Mouse (Mus musculus) hindbrain, embryonic 16.5 days (tissue): ENCODE measurements around the gene Krt7. TPM values are rescaled to one million over a fixed set of nuclear protein-coding genes. Genes with fewer than 3 reads are reported as not detected.

Experiments used
- ATAC-seq: fragments of 200-750 bp; cut with Nextera tagmentation; 2 replicates; pipeline ENCODE4 v1.8.0; 2017; ENCODE audit warnings: moderate TSS enrichment, moderate library complexity
- H3K27ac ChIP-seq: fragments of 300-500 bp; sonication (generic); 2 replicates; pipeline ENCODE4 v1.5.1; 2014; ENCODE audit warnings: low read depth, mild to moderate bottlenecking, control low read depth, low read length, moderate library complexity
- H3K27me3 ChIP-seq: fragments of 300-500 bp; sonication (generic); replicated peaks from 2 replicates; pipeline ENCODE4 v1.6.1; 2014; ENCODE audit warnings: low read length; ENCODE audit not compliant: control insufficient read depth, insufficient read depth
- H3K36me3 ChIP-seq: fragments of 300-500 bp; sonication (generic); 2 replicates; pipeline ENCODE4 v1.6.1; 2014; ENCODE audit warnings: mild to moderate bottlenecking, low read length, moderate library complexity, mixed read lengths; ENCODE audit not compliant: control insufficient read depth, insufficient read depth
- H3K4me1 ChIP-seq: fragments of 300-500 bp; sonication (generic); 2 replicates; pipeline ENCODE4 v1.6.1; 2014; ENCODE audit warnings: low read depth, low read length; ENCODE audit not compliant: control insufficient read depth, insufficient read depth
- H3K4me2 ChIP-seq: fragments of 300-500 bp; sonication (generic); 2 replicates; pipeline ENCODE4 v1.6.1; 2014; ENCODE audit warnings: mild to moderate bottlenecking, low read length, control low read depth, moderate library complexity
- H3K4me3 ChIP-seq: fragments of 300-500 bp; sonication (generic); 2 replicates; pipeline ENCODE4 v1.5.1; 2014; ENCODE audit warnings: mild to moderate bottlenecking, low read length, control low read depth, moderate library complexity
- H3K9ac ChIP-seq: fragments of 300-500 bp; sonication (generic); 2 replicates; pipeline ENCODE4 v1.6.1; 2014; ENCODE audit warnings: low read depth, mild to moderate bottlenecking, control low read depth, low read length, moderate library complexity
- H3K9me3 ChIP-seq: fragments of 300-500 bp; sonication (generic); 2 replicates; pipeline ENCODE4 v1.6.1; 2014; ENCODE audit warnings: mild to moderate bottlenecking, low read length, moderate library complexity; ENCODE audit not compliant: control insufficient read depth
- WGBS: fragments of 180-500 bp; shearing (Covaris S2); extraction: QIAGEN DNeasy Blood & Tissue Kit; methylation state at CpG from one replicate; pipeline ENCODE4 v1.1.7; 2014; 5-methylcytosine and 5-hydroxymethylcytosine counted together
- polyA plus RNA-seq: library from polyadenylated mRNA; unstranded; fragments of >200 nt; fragmentation: Nextera tagmentation; extraction: Ambion mirVana; gene quantifications from 2 replicates; pipeline ENCODE4 v1.2.1, GENCODE M21; 2015

Gene Krt7
- polyA plus RNA-seq, 1 experiment from 2014 or later = 1.3 TPM

DNA sequence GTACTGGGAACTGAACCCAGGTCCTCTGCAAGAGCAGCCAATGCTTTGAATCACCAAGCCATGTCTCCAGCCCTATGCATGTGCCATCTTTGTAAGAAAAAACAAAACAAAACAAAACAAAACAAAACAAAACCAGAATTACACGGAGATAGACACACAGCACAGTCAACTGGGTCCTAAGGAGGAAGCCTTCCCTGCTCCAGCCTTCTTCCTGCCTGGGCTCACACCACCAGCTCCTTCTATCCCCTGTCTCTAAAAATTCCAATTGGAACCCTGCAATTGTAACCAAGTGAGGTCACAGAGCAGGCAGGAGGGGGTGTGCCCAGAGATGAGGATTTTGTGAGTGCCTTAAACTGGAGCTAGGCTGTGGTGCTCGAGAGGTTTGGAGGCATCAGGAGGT lies 36.6 kb downstream of the Krt7 start, which contains the start of gene Krt88:
TSS of gene Krt88 (plus strand) at position 301 of the 400 bp plus-strand sequence.
- no peak within 1 kb of the TSS for H3K4me3 ChIP-seq
- WGBS = 77% methylated on average over 2 of the region's 2 CpGs
- H3K4me1 ChIP-seq = no peaks in the 10 kb centered on the region
- H3K9ac ChIP-seq = no peak within 1 kb of the TSS
- no peaks in the 10 kb centered on the region for H3K27me3 ChIP-seq
- H3K27ac ChIP-seq = no peak within 1 kb of the TSS
- H3K9me3 ChIP-seq = no peaks in the 10 kb centered on the region
- no peak within 1 kb of the TSS for H3K4me2 ChIP-seq
- no peak for ATAC-seq
- no peaks in the 10 kb centered on the region for H3K36me3 ChIP-seq

GRCm38 (mm10) chr15:101453093-101453736 lies 42.4 kb downstream of the Krt7 start:
- no peaks in the 10 kb centered on the region for H3K27me3 ChIP-seq
- H3K4me1 ChIP-seq = no peaks in the 10 kb centered on the region
- H3K4me3 ChIP-seq = no peak overlapping the region
- H3K36me3 ChIP-seq = no peaks in the 10 kb centered on the region
- WGBS = 7% methylated on average over 12 of the region's 13 CpGs
- no peak overlapping the region for H3K27ac ChIP-seq
- H3K9ac ChIP-seq = no peak overlapping the region
- no peak for ATAC-seq
- H3K9me3 ChIP-seq = peaks cover 4% of the 10 kb centered on the region; the same call in 1 of the 2 replicates
- H3K4me2 ChIP-seq = peak overlapping the region; percentile 24

GRCm38 (mm10) chr15:101454774-101455173 lies 43.9 kb downstream of the Krt7 start:
- Histone ChIP-seq H3K4me1 (no peaks in the 10 kb centered on the region), H3K27ac (no peak overlapping the region), H3K27me3 (no peaks in the 10 kb centered on the region), H3K9me3 (peaks cover 4% of the 10 kb centered on the region; the same call in 1 of the 2 replicates), H3K4me3 (no peak overlapping the region), H3K36me3 (no peaks in the 10 kb centered on the region), H3K9ac (no peak overlapping the region), H3K4me2 (no peak overlapping the region)
- 88% methylated on average over 8 of the region's 8 CpGs for WGBS
- ATAC-seq = no peak

- Histone ChIP-seq H3K9ac (no peak overlapping the region), H3K4me3 (no peak overlapping the region), H3K27me3 (no peaks in the 10 kb centered on the region), H3K36me3 (no peaks in the 10 kb centered on the region), H3K4me2 (no peak overlapping the region), H3K27ac (no peak overlapping the region), H3K4me1 (no peaks in the 10 kb centered on the region), H3K9me3 (peaks cover 4% of the 10 kb centered on the region; the same call in 1 of the 2 replicates)
- WGBS = 89% methylated on average over 2 of the region's 2 CpGs
- ATAC-seq = no peak
Observed at GRCm38 (mm10) chr15:101455292-101455691, 44.4 kb downstream of the Krt7 start.

GRCm38 (mm10) chr15:101455891-101456290 lies 45.0 kb downstream of the Krt7 start:
- WGBS = 93% methylated on average over 6 of the region's 6 CpGs
- no peaks in the 10 kb centered on the region for H3K4me1 ChIP-seq
- no peaks in the 10 kb centered on the region for H3K27me3 ChIP-seq
- peaks cover 4% of the 10 kb centered on the region; the same call in 1 of the 2 replicates for H3K9me3 ChIP-seq
- no peak for ATAC-seq
- no peak overlapping the region for H3K9ac ChIP-seq
- no peak overlapping the region for H3K27ac ChIP-seq
- H3K4me3 ChIP-seq = no peak overlapping the region
- H3K36me3 ChIP-seq = no peaks in the 10 kb centered on the region
- H3K4me2 ChIP-seq = no peak overlapping the region

DNA sequence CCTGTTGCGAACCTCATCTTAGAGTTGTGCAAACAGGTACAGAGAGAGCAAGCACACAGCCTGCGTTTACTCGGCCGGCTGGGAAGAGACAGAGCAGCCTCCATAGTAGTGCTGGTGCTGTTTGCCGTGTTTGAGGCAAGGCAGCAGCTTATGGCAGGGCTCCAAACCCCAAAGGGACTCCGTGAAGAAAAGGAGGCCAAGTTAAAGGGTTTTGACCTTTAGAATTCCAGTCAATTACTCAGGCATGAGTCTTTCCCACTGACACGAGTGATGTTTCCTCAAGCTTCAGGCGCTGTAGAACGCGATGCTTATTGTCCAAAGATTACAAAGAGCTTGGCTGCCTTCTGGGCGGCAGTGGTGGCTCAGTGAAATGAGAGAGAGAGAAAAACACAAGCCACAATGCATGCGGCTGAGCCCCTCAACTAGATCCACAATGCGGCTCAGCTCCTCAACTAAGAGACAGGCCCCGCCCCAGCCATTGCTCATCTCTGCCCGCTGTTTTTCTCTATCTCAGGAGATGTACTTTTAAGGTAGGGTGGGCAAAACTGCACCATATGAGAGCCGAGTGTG lies 47.6 kb downstream of the Krt7 start:
- Histone ChIP-seq H3K4me3 (no peak overlapping the region), H3K4me2 (peak overlapping the region; percentile 4; the same call in 1 of the 2 replicates), H3K36me3 (no peaks in the 10 kb centered on the region), H3K9me3 (peaks cover 4% of the 10 kb centered on the region; the same call in 1 of the 2 replicates), H3K9ac (0 out of 2 replicates have a peak overlapping the region, but pooled peaks have one; percentile 21), H3K4me1 (no peaks in the 10 kb centered on the region), H3K27me3 (no peaks in the 10 kb centered on the region), H3K27ac (no peak overlapping the region)
- ATAC-seq = 0 out of 2 replicates have a peak, but pooled peaks have one; percentile 30
- 35% methylated on average over 16 of the region's 16 CpGs for whole genome bisulfite sequencing

DNA sequence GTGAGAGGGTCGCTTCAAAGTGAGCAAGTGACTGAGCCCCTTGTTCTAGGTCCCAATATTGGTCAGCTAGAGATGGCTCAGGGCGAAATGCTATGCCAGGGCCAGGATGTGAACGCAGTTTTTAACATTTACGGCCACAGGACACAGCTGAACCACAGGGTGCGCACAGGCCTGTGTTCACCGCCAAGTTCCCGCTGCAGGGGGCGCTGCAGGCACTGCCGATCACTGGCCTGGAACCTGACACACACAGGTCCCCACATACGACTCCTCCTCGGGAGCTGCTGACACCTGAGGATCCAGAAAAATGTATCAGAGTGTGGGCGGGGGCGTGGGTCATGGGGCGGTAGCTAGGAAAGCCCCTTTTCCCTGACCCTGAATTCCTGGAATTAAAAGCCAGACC lies 48.4 kb downstream of the Krt7 start:
- Histone ChIP-seq H3K4me1 (no peaks in the 10 kb centered on the region), H3K4me2 (no peak overlapping the region), H3K4me3 (no peak overlapping the region), H3K27me3 (no peaks in the 10 kb centered on the region), H3K36me3 (no peaks in the 10 kb centered on the region), H3K27ac (no peak overlapping the region), H3K9me3 (peaks cover 4% of the 10 kb centered on the region; the same call in 1 of the 2 replicates), H3K9ac (no peak overlapping the region)
- WGBS = 85% methylated on average over 14 of the region's 14 CpGs
- no peak for ATAC-seq

DNA sequence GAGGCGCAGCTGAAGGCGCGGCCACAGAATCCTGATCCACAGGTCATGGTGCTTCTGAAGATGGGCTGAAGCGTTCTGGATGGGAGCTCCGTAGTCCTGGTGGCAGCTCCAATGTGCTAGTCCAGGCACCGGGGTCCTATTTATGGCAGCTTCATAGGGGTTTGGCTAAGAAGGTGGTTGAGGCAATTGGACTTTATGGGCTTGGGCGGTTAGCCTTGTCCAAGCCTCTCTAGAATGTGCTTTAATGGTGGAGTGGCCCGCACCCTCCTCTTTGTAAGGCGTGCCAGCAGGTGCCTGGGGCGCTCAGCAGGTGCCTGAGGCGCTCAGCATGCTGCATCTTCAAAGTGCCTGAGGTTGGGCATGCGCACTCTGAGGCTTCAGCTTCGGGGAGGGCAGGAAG lies 52.8 kb downstream of the Krt7 start, which contains the start of gene Krt81:
TSS of gene Krt81 (minus strand) at position 101 of the 400 bp plus-strand sequence.
- Histone ChIP-seq H3K27me3 (no peaks in the 10 kb centered on the region), H3K4me1 (no peaks in the 10 kb centered on the region), H3K36me3 (no peaks in the 10 kb centered on the region), H3K27ac (no peak within 1 kb of the TSS), H3K9ac (no peak within 1 kb of the TSS), H3K4me2 (no peak within 1 kb of the TSS), H3K9me3 (no peaks in the 10 kb centered on the region), H3K4me3 (no peak within 1 kb of the TSS)
- WGBS = 88% methylated on average over 13 of the region's 13 CpGs
- ATAC-seq = no peak

DNA sequence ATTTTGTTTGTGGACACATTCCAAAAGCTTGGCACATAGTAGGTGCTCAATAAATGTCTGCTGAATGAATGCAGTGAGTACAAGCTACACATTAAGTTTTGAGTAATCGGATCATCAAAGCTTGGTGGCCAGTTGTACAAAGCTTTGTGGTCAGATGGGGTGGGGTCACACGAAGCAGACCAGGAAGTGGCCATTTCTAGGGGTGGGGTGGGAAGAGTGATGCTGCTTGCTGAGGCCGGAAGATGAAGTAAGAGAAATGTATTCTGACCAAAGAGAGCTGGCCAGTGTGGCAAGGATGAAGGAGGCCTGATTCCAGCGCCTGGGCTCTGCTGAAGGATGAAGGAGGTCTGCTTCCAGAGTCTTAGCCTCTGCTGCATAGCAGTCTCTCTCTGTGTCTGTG lies 58.2 kb downstream of the Krt7 start:
- Histone ChIP-seq H3K4me3 (no peak overlapping the region), H3K4me1 (no peaks in the 10 kb centered on the region), H3K36me3 (no peaks in the 10 kb centered on the region), H3K9ac (no peak overlapping the region), H3K27me3 (no peaks in the 10 kb centered on the region), H3K27ac (no peak overlapping the region), H3K4me2 (no peak overlapping the region), H3K9me3 (no peaks in the 10 kb centered on the region)
- WGBS = 92% methylated on average over 4 of the region's 4 CpGs
- ATAC-seq = no peak
